In the genomic region with DNA sequence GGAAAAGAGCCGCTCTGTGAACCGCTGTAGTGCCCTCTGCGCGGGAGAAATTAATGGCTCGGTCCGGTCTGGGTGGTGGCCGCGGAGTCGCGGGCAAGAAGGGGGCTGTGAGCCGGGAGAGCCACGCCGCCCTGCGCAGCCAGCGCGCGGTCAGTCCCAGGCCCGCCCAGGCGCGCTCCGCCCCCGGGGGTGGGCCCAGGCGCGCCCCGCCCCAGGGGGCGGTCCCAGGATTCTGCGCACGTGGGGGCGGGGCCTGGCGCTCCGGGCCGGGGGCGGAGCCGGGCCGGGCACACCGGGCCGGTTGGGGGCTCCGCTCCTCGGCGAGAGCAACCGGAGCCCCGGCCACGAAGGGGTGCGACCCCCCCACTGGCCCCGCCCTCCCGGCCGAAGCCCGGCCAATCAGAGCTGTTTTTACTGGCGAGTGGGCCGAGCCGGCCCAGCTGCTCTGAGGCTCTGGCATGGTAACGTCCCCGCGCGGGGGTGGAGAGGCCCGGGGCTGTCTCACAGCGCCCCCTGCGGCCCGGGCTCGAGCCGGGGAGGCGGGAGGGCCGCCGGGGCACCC, we compare ENCODE assay signal across 8 mouse cellular contexts. TPM values are rescaled to one million over a fixed set of nuclear protein-coding genes. Genes with fewer than 3 reads are reported as not detected.
A peak's percentile ranks its signal among the peaks of the same experiment; 100 is the strongest.
DNase-seq lines count a peak whose midpoint lies in the region; ATAC-seq lines count a peak whose summit lies in the region.

Gene Prpf40b (plus strand): TSS at position 275 of the 562 bp plus-strand sequence.

- peak within 1 kb of the TSS; percentile 79 for H3K9ac ChIP-seq in heart, embryonic 14.5 days (ENCODE audit: low read length)
- H3K9ac ChIP-seq in liver, embryonic 13.5 days, result peak within 1 kb of the TSS; percentile 73
- peak within 1 kb of the TSS; percentile 83 for H3K9ac ChIP-seq in stomach, embryonic 16.5 days (ENCODE audit: low read length)

- no peaks in the 10 kb centered on the region for H3K36me3 ChIP-seq in heart, embryonic 14.5 days (ENCODE audit: control insufficient read depth, insufficient read depth, low read length)
- H3K36me3 ChIP-seq in liver, embryonic 13.5 days, result no peaks in the 10 kb centered on the region
- H3K36me3 ChIP-seq in stomach, embryonic 16.5 days (ENCODE audit: control insufficient read depth, insufficient read depth, low read length), result no peaks in the 10 kb centered on the region

- H3K9me3 ChIP-seq in heart, embryonic 14.5 days (ENCODE audit: control insufficient read depth, low read length), result no peaks in the 10 kb centered on the region
- no peaks in the 10 kb centered on the region for H3K9me3 ChIP-seq in liver, embryonic 13.5 days (replicated peaks)
- H3K9me3 ChIP-seq in stomach, embryonic 16.5 days (replicated peaks; ENCODE audit: control insufficient read depth, low read length), result no peaks in the 10 kb centered on the region

- H3K27ac ChIP-seq in brown adipose tissue, adult 24 weeks (replicated peaks; ENCODE audit: low read depth, low read length), result peak within 1 kb of the TSS; percentile 23
- H3K27ac ChIP-seq in heart, embryonic 14.5 days (replicated peaks in 1 of 2; ENCODE audit: control insufficient read depth in 1 of 2, insufficient read depth in 1 of 2, low read depth in 2 of 2, low read length in 2 of 2), result peak within 1 kb of the TSS; percentile 71 to 81
- H3K27ac ChIP-seq in liver, embryonic 13.5 days, result peak within 1 kb of the TSS; percentile 47
- peak within 1 kb of the TSS; percentile 83 for H3K27ac ChIP-seq in stomach, embryonic 16.5 days (ENCODE audit: low read length)

- peak within 1 kb of the TSS; percentile 67 for H3K4me2 ChIP-seq in heart, embryonic 14.5 days (ENCODE audit: low read length)
- H3K4me2 ChIP-seq in liver, embryonic 13.5 days, result peak within 1 kb of the TSS; percentile 84
- peak within 1 kb of the TSS; percentile 75 for H3K4me2 ChIP-seq in stomach, embryonic 16.5 days (ENCODE audit: low read depth, low read length)

- ATAC-seq in heart, embryonic 14.5 days (ENCODE audit: insufficient number of reproducible peaks, insufficient read depth, low FRiP score, low read depth), result peak; percentile 96
- ATAC-seq in liver, embryonic 13.5 days (ENCODE audit: low read depth), result peak; percentile 94
- peak; percentile 96 for ATAC-seq in stomach, embryonic 16.5 days (ENCODE audit: insufficient read depth, low FRiP score)

- H3K4me3 ChIP-seq in brown adipose tissue, adult 24 weeks (ENCODE audit: insufficient read depth, low read depth, low read length), result peak within 1 kb of the TSS; percentile 82
- H3K4me3 ChIP-seq in heart, embryonic 14.5 days (ENCODE audit: control insufficient read depth in 1 of 2, insufficient read depth in 1 of 2, low read depth in 1 of 2, low read length in 2 of 2), result peak within 1 kb of the TSS; percentile 54 to 68
- H3K4me3 ChIP-seq in liver, embryonic 13.5 days (replicated peaks), result peak within 1 kb of the TSS; percentile 69
- H3K4me3 ChIP-seq in stomach, embryonic 16.5 days (replicated peaks; ENCODE audit: low read length), result peak within 1 kb of the TSS; percentile 76

- H3K4me1 ChIP-seq in brown adipose tissue, adult 24 weeks (ENCODE audit: control insufficient read depth, insufficient read depth, insufficient read length, low read length), result no peaks in the 10 kb centered on the region
- peaks cover 2 to 11% of the 10 kb centered on the region in 2 experiments; a peak in 3 of 4 replicates for H3K4me1 ChIP-seq in heart, embryonic 14.5 days (ENCODE audit: control insufficient read depth in 2 of 2, insufficient read depth in 2 of 2, low read length in 2 of 2)
- peaks cover 31% of the 10 kb centered on the region for H3K4me1 ChIP-seq in liver, embryonic 13.5 days (replicated peaks)
- peaks cover 13% of the 10 kb centered on the region for H3K4me1 ChIP-seq in stomach, embryonic 16.5 days (ENCODE audit: control insufficient read depth, insufficient read depth, low read length)

- peak; percentile 91 for DNase-seq in CD4-positive, CD25-positive, alpha-beta regulatory T cell, adult 2 months (ENCODE audit: low read depth, low spot score)
- DNase-seq in fibroblast of lung, adult 2 months (ENCODE audit: low read depth), result peak; percentile 62
- DNase-seq in kidney, postnatal 14 days, result peak; percentile 97
- DNase-seq in liver, embryonic 13.5 days, result peak; percentile 77
- DNase-seq in neural tube, embryonic 10.5 days (ENCODE audit: extremely low spot score, low spot score), result peak; percentile 97

- under 1% methylated on average over 62 of the region's 64 CpGs for WGBS in heart, embryonic 14.5 days
- under 1% methylated on average over 60 of the region's 64 CpGs for WGBS in liver, embryonic 13.5 days (ENCODE audit: insufficient replicate concordance)
- WGBS in stomach, embryonic 16.5 days, result under 1% methylated on average over 60 of the region's 64 CpGs

- no peaks in the 10 kb centered on the region for H3K27me3 ChIP-seq in heart, embryonic 14.5 days (ENCODE audit: control insufficient read depth, insufficient read depth, low read length)
- H3K27me3 ChIP-seq in liver, embryonic 13.5 days, result peaks cover 8% of the 10 kb centered on the region
- H3K27me3 ChIP-seq in stomach, embryonic 16.5 days (ENCODE audit: control insufficient read depth, insufficient read depth, low read length), result no peaks in the 10 kb centered on the region

RNA-seq across cellular contexts. Expression of gene Prpf40b, which starts in this region (rescaled TPM):
- polyA plus RNA-seq in brown adipose tissue, adult 24 weeks (2012; ENCODE audit: insufficient read depth, insufficient read length, missing spikeins), result 17.9 and 18.5 TPM in 2 replicates
- polyA plus RNA-seq in heart, embryonic 14.5 days (2014; fragmentation: Nextera tagmentation; extraction: Ambion mirVana), result 31.2 and 38.0 TPM in 2 replicates
- 8.2 and 8.9 TPM in 2 replicates for polyA plus RNA-seq in liver, embryonic 13.5 days (2015; fragmentation: Nextera tagmentation; extraction: Ambion mirVana)
- 42.5 and 44.3 TPM in 2 replicates for polyA plus RNA-seq in stomach, embryonic 16.5 days (2015; fragmentation: Nextera tagmentation; extraction: Ambion mirVana)

Comparison
In these comparisons a context has a peak if more than half of its experiments do, and no peak if none do; other contexts are left out.
1. Peak in every context shown above with its lines: DNase-seq, ATAC-seq, H3K4me3 ChIP-seq and H3K27ac ChIP-seq.
2. H3K27ac ChIP-seq: peak in every context shown above with its lines; median percentile 83 in stomach, embryonic 16.5 days; 76 in heart, embryonic 14.5 days; 47 in liver, embryonic 13.5 days; 23 in brown adipose tissue, adult 24 weeks.